Mouse (Mus musculus) midbrain, embryonic 12.5 days (tissue): Measurements from ENCODE around the gene Pcbp2. TPM values are rescaled to one million over a fixed set of nuclear protein-coding genes. Genes with fewer than 3 reads are reported as not detected.

ENCODE experiments used
- ATAC-seq: fragments of 200-750 bp; cut with Nextera tagmentation; 2 replicates; pipeline ENCODE4 v1.8.0; 2017; ENCODE audit warnings: low read depth, moderate TSS enrichment, moderate library complexity; ENCODE audit not compliant: low FRiP score
- H3K27ac ChIP-seq: fragments of 300-500 bp; sonication (generic); replicated peaks from 2 replicates; pipeline ENCODE4 v1.5.1; 2016; ENCODE audit warnings: mild to moderate bottlenecking
- H3K27me3 ChIP-seq: fragments of 300-500 bp; sonication (generic); 2 replicates; pipeline ENCODE4 v1.6.1; 2016; ENCODE audit warnings: mild to moderate bottlenecking
- H3K36me3 ChIP-seq: fragments of 300-500 bp; sonication (generic); 2 replicates; pipeline ENCODE4 v1.6.1; 2016
- H3K4me1 ChIP-seq: fragments of 300-500 bp; sonication (generic); 2 replicates; pipeline ENCODE4 v1.6.1; 2016
- H3K4me2 ChIP-seq: fragments of 300-500 bp; sonication (generic); replicated peaks from 2 replicates; pipeline ENCODE4 v1.6.1; 2016; ENCODE audit warnings: mild to moderate bottlenecking, moderate library complexity
- H3K4me3 ChIP-seq: fragments of 300-500 bp; sonication (generic); 2 replicates; pipeline ENCODE4 v1.5.1; 2016; ENCODE audit warnings: mild to moderate bottlenecking
- H3K9ac ChIP-seq: fragments of 300-500 bp; sonication (generic); replicated peaks from 2 replicates; pipeline ENCODE4 v1.6.1; 2016; ENCODE audit warnings: mild to moderate bottlenecking, moderate library complexity
- H3K9me3 ChIP-seq: fragments of 300-500 bp; sonication (generic); 2 replicates; pipeline ENCODE4 v1.6.1; 2016; ENCODE audit warnings: mild to moderate bottlenecking
- WGBS: fragments of 180-500 bp; shearing (Covaris S2); methylation state at CpG from one replicate; pipeline ENCODE4 v1.1.7; 2016; 5-methylcytosine and 5-hydroxymethylcytosine counted together
- polyA plus RNA-seq: library from polyadenylated mRNA; unstranded; fragments of >200 nt; fragmentation: Nextera tagmentation; extraction: Ambion mirVana; gene quantifications from 2 replicates; pipeline ENCODE4 v1.2.1, GENCODE M21; 2016

Gene Pcbp2
- polyA plus RNA-seq, 1 experiment from 2014 or later: 168 TPM

DNA sequence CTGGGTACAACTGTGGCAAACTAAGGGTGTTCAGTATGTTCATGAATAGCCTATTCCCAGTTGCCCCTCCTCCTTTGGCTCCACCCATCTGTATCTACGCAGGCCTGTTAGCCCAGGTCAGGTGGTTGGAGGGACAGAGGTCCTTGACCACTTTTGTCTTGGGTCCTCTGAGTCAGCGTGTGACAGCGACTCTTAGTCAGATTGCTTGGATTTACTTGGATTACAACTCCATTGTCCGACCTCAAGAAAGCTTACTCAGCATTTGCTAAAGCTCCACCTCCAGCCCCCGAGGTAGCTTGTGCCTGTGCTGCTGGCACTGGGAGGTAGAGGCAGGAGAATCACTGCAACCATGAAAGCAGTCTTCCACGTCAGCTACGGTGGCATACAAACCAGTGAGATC lies 19.4 kb upstream of the Pcbp2 start:
- no peaks in the 10 kb centered on the region for H3K27me3 ChIP-seq
- H3K9me3 ChIP-seq: no peaks in the 10 kb centered on the region
- 0 out of 2 replicates have a peak, but pooled peaks cover 5% of the 10 kb centered on the region for H3K4me1 ChIP-seq
- H3K4me2 ChIP-seq: no peak overlapping the region
- no peak overlapping the region for H3K9ac ChIP-seq
- no peak overlapping the region for H3K27ac ChIP-seq
- H3K4me3 ChIP-seq: no peak overlapping the region
- WGBS: 29% methylated on average over 7 of the region's 7 CpGs
- ATAC-seq: no peak
- H3K36me3 ChIP-seq: no peaks in the 10 kb centered on the region

DNA sequence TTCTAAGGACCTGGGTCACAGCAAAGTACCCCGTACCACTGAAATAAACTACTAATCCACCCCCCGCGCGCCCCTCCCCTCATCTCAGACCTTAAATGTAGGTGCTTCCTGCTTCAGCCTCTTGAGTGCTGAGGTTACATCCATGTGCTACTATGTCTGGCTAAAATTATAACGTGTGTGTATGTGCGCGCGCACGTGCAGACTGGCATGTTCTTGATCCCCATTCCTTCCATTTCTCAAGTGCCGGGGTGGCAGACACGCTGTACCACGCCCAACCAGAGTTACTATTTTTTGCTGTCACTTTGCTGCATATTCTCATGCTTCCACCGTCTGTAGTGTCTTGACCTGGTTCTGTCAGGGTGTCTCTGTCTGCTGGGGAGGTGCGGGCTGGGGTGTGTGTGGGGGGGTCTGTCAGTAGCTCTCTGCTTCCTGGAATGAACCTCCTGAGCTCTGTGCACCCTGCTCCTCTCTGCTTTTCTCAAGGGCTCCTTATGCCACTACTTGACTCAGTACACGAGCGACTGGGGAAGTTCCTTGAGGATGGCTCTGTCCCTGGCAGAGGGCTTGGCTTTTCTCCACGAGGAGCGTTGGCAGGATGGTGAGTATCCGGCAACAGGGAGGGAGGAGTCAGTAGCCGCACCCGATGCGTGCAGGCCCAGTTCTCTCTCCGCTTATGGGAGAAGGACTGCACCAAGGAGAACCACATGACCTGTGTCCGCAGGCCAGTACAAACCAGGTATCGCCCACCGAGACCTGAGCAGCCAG lies 18.5 kb upstream of the Pcbp2 start:
- H3K9ac ChIP-seq: no peak overlapping the region

DNA sequence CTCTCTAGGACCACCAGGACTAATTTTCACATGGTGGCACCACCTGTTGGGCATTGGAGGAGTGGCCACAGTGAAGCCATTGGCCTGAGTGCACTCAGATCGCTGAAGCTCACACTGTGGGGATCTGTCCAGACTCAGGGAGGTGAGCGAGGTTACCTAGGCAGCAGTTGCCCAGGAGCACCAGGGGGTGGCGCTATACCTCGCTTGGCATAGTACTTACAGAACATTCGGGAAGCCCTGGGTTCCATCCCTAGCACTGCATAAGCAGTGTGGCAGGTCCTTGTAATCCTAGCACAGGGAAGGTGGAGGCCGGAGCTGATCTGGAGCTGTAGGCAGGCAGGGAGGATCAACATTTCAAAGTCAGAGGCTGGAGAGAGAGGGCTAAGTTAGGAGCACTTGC lies 14.3 kb upstream of the Pcbp2 start:
- no peak overlapping the region for H3K9ac ChIP-seq
- no peak for ATAC-seq
- no peak overlapping the region for H3K27ac ChIP-seq
- H3K9me3 ChIP-seq: no peaks in the 10 kb centered on the region
- H3K27me3 ChIP-seq: no peaks in the 10 kb centered on the region
- 36% methylated on average over 6 of the region's 6 CpGs for WGBS
- H3K4me1 ChIP-seq: peaks cover 12% of the 10 kb centered on the region
- no peak overlapping the region for H3K4me2 ChIP-seq
- H3K4me3 ChIP-seq: no peak overlapping the region
- no peaks in the 10 kb centered on the region for H3K36me3 ChIP-seq

More for the DNA sequence above, 18.5 kb upstream of the Pcbp2 start:
- Histone ChIP-seq H3K4me1 (0 out of 2 replicates have a peak, but pooled peaks cover 5% of the 10 kb centered on the region), H3K9me3 (no peaks in the 10 kb centered on the region), H3K4me2 (no peak overlapping the region), H3K36me3 (no peaks in the 10 kb centered on the region), H3K4me3 (no peak overlapping the region), H3K27ac (no peak overlapping the region), H3K27me3 (no peaks in the 10 kb centered on the region)
- no peak for ATAC-seq
- WGBS: 85% methylated on average over 26 of the region's 26 CpGs

DNA sequence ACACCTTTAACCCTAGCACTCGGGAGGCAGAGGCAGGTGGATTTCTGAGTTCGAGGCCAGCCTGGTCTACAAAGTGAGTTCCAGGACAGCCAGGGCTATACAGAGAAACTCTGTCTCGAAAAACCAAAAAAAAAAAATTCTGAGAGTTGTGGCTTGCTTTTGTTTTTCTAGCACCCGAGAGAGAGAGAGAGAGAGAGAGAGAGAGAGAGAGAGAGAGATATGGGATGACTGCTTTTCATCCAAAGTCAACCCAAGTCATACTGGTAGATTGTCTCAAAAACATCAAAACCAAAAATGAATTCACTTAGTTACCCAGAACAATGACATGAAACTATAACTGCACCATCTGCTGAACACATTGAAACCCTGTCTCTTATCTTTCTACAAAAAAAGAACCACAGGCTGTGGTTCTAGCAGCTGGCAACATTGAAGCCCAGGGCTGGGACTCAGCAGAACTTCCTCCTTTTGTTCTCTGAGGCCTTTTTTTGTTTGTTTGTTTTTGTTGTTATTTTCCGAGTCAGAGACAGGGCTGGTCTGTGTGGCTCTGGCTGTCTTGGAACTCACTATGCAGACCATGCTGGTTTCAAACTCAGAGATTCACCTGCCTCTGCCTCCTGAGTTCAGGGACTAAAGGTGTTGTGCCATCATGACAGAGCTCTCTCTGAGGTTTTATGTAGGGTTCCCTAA lies 12.1 kb upstream of the Pcbp2 start:
- ATAC-seq: no peak
- no peaks in the 10 kb centered on the region for H3K27me3 ChIP-seq
- peak overlapping the region; percentile 59 for H3K4me2 ChIP-seq
- no peak overlapping the region for H3K4me3 ChIP-seq
- H3K9ac ChIP-seq: 0 out of 2 replicates have a peak overlapping the region, but pooled peaks have one; percentile 49
- peaks cover 4% of the 10 kb centered on the region for H3K36me3 ChIP-seq
- WGBS: 77% methylated on average over 5 of the region's 5 CpGs
- no peaks in the 10 kb centered on the region for H3K9me3 ChIP-seq
- H3K27ac ChIP-seq: no peak overlapping the region
- peaks cover 10% of the 10 kb centered on the region for H3K4me1 ChIP-seq

DNA sequence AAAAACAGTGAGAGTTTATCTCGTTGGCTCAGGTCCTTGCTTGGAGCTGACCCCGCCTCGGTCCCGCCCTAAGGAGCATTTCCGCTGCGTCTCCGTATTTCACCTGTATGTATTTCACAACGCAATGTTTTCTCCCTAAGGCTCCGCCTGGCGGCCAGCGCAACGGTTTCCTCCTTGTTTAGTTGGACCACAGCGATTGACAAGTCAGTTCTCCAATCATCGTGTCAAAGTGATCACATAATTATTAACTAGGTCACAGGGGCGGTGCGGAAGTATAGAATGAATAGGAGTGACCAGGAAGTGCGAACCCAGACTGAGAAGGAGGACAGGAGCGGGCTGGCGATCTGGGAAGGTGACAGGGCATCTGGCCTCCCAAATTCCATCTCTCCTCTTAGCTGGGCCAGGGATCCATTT lies 11.4 kb upstream of the Pcbp2 start, which contains the start of gene Prr13:
Gene Prr13 (plus strand): TSS at position 125 of the 414 bp plus-strand sequence.
- H3K9me3 ChIP-seq: no peaks in the 10 kb centered on the region
- H3K9ac ChIP-seq: peak within 1 kb of the TSS; percentile 49
- H3K36me3 ChIP-seq: peaks cover 9% of the 10 kb centered on the region
- H3K4me1 ChIP-seq: peaks cover 10% of the 10 kb centered on the region
- H3K4me3 ChIP-seq: peak within 1 kb of the TSS; percentile 43
- peak; percentile 85 for ATAC-seq
- under 1% methylated on average over 19 of the region's 19 CpGs for WGBS
- no peaks in the 10 kb centered on the region for H3K27me3 ChIP-seq
- peak within 1 kb of the TSS; percentile 59 for H3K4me2 ChIP-seq
- no peak within 1 kb of the TSS for H3K27ac ChIP-seq

DNA sequence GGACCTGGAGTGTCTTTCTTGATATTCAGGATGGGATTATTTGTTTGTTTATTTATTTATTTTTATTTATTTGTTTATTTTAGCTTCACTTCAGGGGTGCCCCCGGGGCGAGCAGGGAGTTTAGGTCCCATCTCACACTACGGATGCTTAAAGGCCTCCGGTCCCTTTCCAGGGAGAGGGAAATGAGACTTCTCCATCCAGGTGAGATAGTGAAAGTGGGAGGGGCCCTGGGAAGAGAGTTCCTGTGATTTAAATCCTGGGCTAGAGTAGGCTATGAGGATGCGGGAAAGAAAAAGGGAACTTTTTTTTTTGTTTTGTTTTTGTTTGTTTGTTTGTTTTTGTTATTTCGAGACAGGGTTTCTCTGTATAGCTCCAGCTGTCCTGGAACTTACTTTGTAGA lies 11.0 kb upstream of the Pcbp2 start:
- Histone ChIP-seq H3K4me1 (peaks cover 10% of the 10 kb centered on the region), H3K27ac (no peak overlapping the region), H3K4me3 (peak overlapping the region; percentile 43), H3K36me3 (peaks cover 9% of the 10 kb centered on the region), H3K9me3 (no peaks in the 10 kb centered on the region), H3K27me3 (no peaks in the 10 kb centered on the region), H3K9ac (peak overlapping the region; percentile 49), H3K4me2 (peak overlapping the region; percentile 59)
- WGBS: 41% methylated on average over 6 of the region's 6 CpGs
- no peak for ATAC-seq

DNA sequence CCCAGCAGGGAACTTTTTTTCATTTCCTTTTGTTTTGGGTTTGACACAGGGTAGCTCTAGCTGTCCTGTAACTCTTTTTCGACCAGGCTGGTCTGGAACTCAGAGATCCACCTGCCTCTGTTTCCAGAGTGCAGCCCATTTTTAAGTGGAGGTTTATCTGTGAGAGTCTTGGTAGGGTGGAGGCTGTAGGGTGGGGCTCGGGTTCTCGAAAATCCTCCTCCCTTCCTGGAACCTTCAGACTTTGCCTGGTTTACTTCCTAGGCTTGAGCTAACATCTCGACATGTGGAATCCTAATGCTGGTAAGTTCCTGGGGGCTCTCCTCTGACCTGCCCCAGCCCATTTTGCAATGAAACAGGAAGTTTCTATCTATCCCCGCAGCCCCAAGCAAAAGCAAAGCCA lies 10.5 kb upstream of the Pcbp2 start:
- 71% methylated on average over 5 of the region's 5 CpGs for WGBS
- H3K27ac ChIP-seq: no peak overlapping the region
- H3K4me1 ChIP-seq: peaks cover 10% of the 10 kb centered on the region
- H3K36me3 ChIP-seq: peaks cover 9% of the 10 kb centered on the region
- no peaks in the 10 kb centered on the region for H3K9me3 ChIP-seq
- ATAC-seq: no peak
- H3K4me2 ChIP-seq: peak overlapping the region; percentile 59; the same call in 1 of the 2 replicates
- peak overlapping the region; percentile 43; the same call in 1 of the 2 replicates for H3K4me3 ChIP-seq
- H3K9ac ChIP-seq: no peak overlapping the region
- H3K27me3 ChIP-seq: no peaks in the 10 kb centered on the region

DNA sequence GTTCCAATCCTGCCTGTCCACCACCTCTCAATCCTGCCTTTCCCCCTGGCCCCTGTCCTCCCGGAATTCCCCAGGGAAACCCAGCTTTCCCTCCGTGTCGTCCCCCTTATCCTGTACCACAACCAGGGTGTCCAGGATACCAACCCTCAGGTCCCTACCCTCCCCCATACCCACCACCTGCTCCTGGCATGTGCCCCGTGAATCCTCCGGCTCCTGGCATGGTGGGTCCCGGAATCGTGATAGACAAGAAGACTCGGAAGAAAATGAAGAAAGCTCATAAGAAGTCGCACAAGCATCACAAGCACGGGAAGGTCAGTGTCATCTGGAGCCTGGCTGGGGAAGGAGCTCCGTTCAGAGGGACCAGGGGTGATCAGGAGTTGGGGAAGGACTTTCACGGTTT lies 9.9 kb upstream of the Pcbp2 start:
- WGBS: 81% methylated on average over 12 of the region's 12 CpGs
- H3K4me3 ChIP-seq: no peak overlapping the region
- peaks cover 10% of the 10 kb centered on the region for H3K4me1 ChIP-seq

DNA sequence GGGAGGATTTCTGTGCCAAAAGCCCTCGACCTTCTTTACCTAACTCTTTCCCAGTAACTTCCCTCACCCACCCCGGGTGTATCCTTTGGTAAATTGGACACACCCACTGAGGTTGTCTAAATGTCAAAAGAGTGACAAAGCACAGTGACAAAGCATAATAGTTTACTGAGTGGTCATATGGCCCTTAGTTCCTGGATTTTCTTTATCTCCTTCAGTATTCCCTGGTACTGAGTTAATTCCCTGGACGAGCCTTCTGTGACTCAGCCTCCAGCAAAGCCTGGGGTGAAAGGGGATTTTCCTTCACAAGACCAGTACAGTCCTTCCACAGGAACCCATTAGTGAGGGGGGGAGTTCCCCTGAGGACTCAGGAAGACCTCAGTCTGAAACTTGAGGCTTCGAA lies 9.4 kb upstream of the Pcbp2 start:
- Histone ChIP-seq H3K4me2 (no peak overlapping the region), H3K4me3 (no peak overlapping the region), H3K27ac (no peak overlapping the region), H3K9ac (no peak overlapping the region), H3K4me1 (peaks cover 10% of the 10 kb centered on the region), H3K9me3 (no peaks in the 10 kb centered on the region), H3K36me3 (peaks cover 9% of the 10 kb centered on the region), H3K27me3 (no peaks in the 10 kb centered on the region)
- ATAC-seq: no peak
- WGBS: 78% methylated on average over 4 of the region's 4 CpGs

More for the DNA sequence above, 9.9 kb upstream of the Pcbp2 start:
- Histone ChIP-seq H3K27ac (no peak overlapping the region), H3K36me3 (peaks cover 9% of the 10 kb centered on the region), H3K9me3 (no peaks in the 10 kb centered on the region), H3K4me2 (no peak overlapping the region), H3K9ac (0 out of 2 replicates have a peak overlapping the region, but pooled peaks have one; percentile 5), H3K27me3 (no peaks in the 10 kb centered on the region)
- ATAC-seq: no peak

DNA sequence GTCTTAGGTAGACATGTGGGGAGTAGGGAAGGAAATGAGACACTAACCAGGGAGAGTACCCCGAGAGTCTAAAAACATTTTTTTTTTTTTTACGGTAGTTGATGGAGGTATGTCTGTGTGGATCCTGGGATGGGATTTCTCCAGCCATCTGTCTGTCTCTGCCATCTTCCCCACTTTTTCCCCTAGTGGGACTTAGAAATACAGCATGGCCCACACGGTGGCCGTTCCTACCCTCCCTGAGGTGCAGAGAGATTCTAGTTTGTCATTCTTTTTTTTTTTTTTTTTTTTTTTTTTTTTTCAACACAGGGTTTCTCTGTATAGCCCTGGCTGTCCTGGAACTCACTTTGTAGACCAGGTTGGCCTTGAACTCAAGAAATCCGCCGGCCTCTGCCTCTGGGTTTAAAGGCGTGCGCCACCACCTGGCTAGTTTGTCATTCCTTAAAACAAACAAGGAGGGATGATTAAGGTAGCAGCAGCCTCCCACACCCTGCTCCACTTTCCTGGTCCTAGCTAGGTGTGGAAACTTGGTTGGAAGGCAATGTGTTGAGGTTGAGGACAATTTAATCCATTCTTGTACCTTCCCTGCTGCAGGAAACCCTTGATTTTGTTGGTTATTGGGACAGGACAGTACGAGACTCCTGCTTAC lies 8.8 kb upstream of the Pcbp2 start:
- Histone ChIP-seq H3K27me3 (no peaks in the 10 kb centered on the region), H3K4me3 (no peak overlapping the region), H3K27ac (no peak overlapping the region), H3K4me1 (peaks cover 10% of the 10 kb centered on the region), H3K9me3 (no peaks in the 10 kb centered on the region), H3K9ac (no peak overlapping the region), H3K36me3 (peaks cover 9% of the 10 kb centered on the region), H3K4me2 (no peak overlapping the region)
- ATAC-seq: no peak
- 86% methylated on average over 9 of the region's 9 CpGs for WGBS

DNA sequence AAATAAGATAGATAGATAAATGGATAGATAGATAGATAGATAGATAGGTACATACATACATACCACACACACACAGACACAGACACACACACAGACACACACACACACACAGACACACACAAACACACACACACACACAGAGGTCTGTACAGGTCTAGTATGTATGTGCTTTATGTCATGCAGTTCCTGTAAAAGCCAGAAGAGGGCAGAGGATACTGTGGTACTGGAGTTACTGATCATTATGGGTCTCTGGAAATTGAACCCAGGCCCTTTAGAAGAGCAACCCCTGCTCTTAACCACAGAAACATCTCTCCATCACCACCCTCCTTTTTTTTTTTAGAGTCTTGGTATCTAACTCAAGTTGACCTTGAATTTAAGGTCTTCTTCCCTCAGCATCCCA lies 6.7 kb upstream of the Pcbp2 start:
- no peak overlapping the region for H3K4me3 ChIP-seq
- peaks cover 9% of the 10 kb centered on the region for H3K36me3 ChIP-seq
- no peaks in the 10 kb centered on the region for H3K27me3 ChIP-seq
- no peak for ATAC-seq
- peaks cover 10% of the 10 kb centered on the region for H3K4me1 ChIP-seq
- no peak overlapping the region for H3K9ac ChIP-seq
- H3K4me2 ChIP-seq: no peak overlapping the region
- H3K27ac ChIP-seq: no peak overlapping the region
- 0 out of 2 replicates have a peak, but pooled peaks cover 3% of the 10 kb centered on the region for H3K9me3 ChIP-seq
